Mouse (Mus musculus): Measurements from ENCODE around the gene Gm5475. TPM values are rescaled to one million over a fixed set of nuclear protein-coding genes. Genes with fewer than 3 reads are reported as not detected.
"Not testable (repeated sequence)": the region's sequence is repeated elsewhere in the genome, so short reads cannot be mapped to it uniquely, and the experiment has no call there.

The Gm5475 gene
- total RNA-seq (2021): not detected
- long read RNA-seq, experiment 1: 0 reads
- long read RNA-seq, experiment 2: 0 reads

- intact Hi-C loops (cut with DNase I): loop anchor here (2.0 kb wide), 1 partner anchor 21 kb away; no protein-coding TSS in a partner anchor
- Histone ChIP-seq H3K4me3 (peak within 1 kb of the TSS; percentile 92), H3K27ac (peak within 1 kb of the TSS; percentile 78)
- not testable (repeated sequence) for DNase-seq (ENCODE audit: extremely low spot score in 1 of 2, low spot score in 2 of 2)
Measured at GRCm38 (mm10) chr15:100421758-100422197, at the start of gene Gm5475. Gene Gm5475 (plus strand): TSS chr15:100422147.

GRCm38 (mm10) chr15:100375066-100375465, 46.9 kb upstream of the Gm5475 start:
- TF ChIP-seq CTCF (IDR thresholded peaks at IDR 0.05): peak; percentile 80
- peak; percentile 62 to 74 for DNase-seq (ENCODE audit: extremely low spot score in 1 of 2, low spot score in 2 of 2)
- no peak overlapping the region for H3K4me3 ChIP-seq
- intact Hi-C loops (cut with DNase I): loop anchor here (2.0 kb wide), 1 partner anchor 112 kb away; no protein-coding TSS in a partner anchor
- H3K27ac ChIP-seq: no peak overlapping the region

DNA sequence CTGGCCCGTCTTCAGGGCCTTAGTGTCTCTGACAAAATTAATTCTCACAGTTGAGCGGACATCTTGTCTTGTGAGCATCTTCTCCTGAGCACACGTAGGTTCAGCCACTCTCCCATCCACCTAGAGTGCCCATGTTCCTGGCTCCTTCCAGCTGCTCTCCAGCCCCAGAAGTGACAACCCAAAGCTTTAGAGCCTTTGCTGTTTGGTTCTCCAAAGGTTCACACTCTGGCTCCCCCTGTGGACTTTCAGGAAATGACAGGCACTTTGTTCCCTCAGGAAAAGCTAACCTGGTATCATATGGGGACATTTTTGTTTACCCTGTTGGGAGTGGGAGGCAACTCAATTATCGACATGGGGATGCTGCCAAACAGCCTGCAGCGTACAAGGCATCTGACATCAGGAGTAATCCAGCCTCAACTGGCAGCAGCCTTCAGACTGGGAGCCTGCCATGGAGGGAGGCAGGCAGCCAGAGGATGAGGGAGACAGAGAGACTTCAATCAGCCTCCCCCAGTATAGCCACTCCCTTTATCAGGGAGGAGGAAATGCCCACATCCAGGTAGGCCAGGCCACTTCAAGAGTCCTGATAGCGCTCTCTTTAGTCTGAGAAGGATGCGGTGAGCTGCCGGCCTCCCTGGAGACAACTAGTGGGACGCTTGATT, 44.0 kb upstream of the Gm5475 start:
- intact Hi-C loops (cut with DNase I); H3K4me3 ChIP-seq; DNase-seq (ENCODE audit: extremely low spot score in 1 of 2, low spot score in 2 of 2); H3K27ac ChIP-seq: not testable (repeated sequence)
- TF ChIP-seq CTCF (IDR thresholded peaks at IDR 0.05): peak; percentile 32

DNA sequence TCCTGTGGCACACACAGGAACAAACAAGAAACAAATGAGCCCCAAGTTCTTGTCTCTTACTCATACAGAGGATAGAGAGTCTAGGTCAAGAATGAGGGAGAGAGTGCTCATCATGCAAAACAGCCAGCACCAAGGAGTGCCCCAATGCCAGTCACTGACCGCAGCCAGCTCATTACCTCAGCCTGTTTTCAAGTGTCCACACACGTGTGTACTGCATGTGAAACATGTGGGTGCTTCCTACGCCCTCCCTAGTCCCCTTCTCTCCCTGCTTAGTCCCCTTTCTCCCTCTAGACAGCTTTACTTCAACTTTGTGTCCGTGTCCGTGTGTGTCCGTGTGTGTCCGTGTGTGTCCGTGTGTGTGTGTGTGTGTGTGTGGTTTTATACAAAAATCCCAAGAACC, 42.3 kb upstream of the Gm5475 start:
- no peak overlapping the region for H3K4me3 ChIP-seq
- H3K27ac ChIP-seq: no peak overlapping the region
- no peak for TF ChIP-seq CTCF (IDR thresholded peaks at IDR 0.05)
- no peak for DNase-seq (ENCODE audit: extremely low spot score in 1 of 2, low spot score in 2 of 2)
- intact Hi-C loops (cut with DNase I): no loop called here

GRCm38 (mm10) chr15:100380104-100380503, 41.8 kb upstream of the Gm5475 start:
- intact Hi-C loops (cut with DNase I): no loop called here
- Histone ChIP-seq H3K4me3 (no peak overlapping the region), H3K27ac (no peak overlapping the region)
- no peak for DNase-seq (ENCODE audit: extremely low spot score in 1 of 2, low spot score in 2 of 2)
- no peak for TF ChIP-seq CTCF (IDR thresholded peaks at IDR 0.05)

GRCm38 (mm10) chr15:100385705-100386104, 36.2 kb upstream of the Gm5475 start:
- H3K27ac ChIP-seq: no peak overlapping the region
- intact Hi-C loops (cut with DNase I): no loop called here
- H3K4me3 ChIP-seq: no peak overlapping the region
- TF ChIP-seq CTCF (IDR thresholded peaks at IDR 0.05): no peak
- DNase-seq (ENCODE audit: extremely low spot score in 1 of 2, low spot score in 2 of 2): no peak

DNA sequence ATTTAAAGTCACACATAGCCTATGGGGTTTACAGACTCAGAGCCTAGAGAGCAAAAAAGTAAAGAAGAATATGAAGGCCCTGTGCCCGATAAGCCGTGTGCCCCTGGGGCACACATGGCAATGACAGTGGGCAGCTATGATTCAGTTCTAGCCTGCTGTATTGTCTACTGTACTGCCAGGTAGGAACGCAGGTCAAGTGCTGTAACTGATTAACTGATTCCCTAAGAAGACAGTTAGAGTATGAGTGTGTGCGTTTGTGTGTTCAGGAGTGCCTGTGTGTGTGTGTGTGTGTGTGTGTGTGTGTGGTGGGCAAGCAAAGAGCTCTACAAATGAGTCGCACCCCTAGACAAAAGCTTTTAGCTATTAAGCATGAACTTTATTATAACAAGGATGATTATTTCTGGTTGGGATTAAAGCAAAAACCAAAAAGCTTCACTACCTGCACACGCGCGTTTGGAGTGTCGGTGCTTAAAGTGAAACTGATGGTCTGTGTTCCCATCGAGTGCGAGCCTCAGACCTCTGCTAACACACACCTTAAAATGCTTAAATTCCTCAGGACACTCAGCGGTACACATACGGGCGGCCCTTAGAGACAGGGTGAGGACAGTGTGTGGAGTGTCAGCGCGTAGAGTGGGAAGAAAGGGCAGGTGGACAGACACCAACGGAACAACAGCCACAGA, 34.3 kb upstream of the Gm5475 start:
- intact Hi-C loops (cut with DNase I): no loop called here
- no peak for TF ChIP-seq CTCF (IDR thresholded peaks at IDR 0.05)
- H3K27ac ChIP-seq: no peak overlapping the region
- no peak for DNase-seq (ENCODE audit: extremely low spot score in 1 of 2, low spot score in 2 of 2)
- H3K4me3 ChIP-seq: no peak overlapping the region

DNA sequence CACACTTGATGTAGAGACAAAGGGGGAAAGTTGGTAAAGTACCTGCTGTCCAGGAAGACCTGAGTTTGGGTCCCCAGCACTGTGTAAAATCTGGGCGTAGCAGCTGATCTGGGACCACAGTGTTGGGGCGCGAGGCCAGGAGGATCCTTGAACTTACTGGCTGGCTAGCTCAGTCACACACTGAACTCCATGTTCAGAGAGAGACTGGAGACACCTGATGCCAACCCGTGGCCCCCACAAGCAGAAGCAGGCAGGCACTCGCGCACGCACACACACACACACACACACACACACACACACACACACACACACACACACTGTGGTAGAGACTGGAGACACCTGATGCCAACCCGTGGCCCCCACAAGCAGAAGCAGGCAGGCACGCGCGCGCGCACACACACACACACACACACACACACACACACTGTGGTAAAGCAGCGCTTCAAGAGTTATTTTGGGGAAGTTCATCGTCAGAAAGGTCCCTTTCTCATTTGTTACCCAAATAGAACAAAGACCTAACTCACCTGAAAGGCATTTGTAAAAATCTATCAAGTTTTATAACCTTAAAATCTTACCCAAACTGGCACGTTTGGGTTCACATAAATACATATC, 33.6 kb upstream of the Gm5475 start:
- Histone ChIP-seq H3K27ac (no peak overlapping the region), H3K4me3 (no peak overlapping the region)
- no peak for TF ChIP-seq CTCF (IDR thresholded peaks at IDR 0.05)
- intact Hi-C loops (cut with DNase I): no loop called here
- DNase-seq (ENCODE audit: extremely low spot score in 1 of 2, low spot score in 2 of 2): no peak

GRCm38 (mm10) chr15:100388886-100389285, 33.1 kb upstream of the Gm5475 start:
- intact Hi-C loops (cut with DNase I): no loop called here
- Histone ChIP-seq H3K4me3 (no peak overlapping the region), H3K27ac (no peak overlapping the region)
- no peak for DNase-seq (ENCODE audit: extremely low spot score in 1 of 2, low spot score in 2 of 2)
- TF ChIP-seq CTCF (IDR thresholded peaks at IDR 0.05): no peak

DNA sequence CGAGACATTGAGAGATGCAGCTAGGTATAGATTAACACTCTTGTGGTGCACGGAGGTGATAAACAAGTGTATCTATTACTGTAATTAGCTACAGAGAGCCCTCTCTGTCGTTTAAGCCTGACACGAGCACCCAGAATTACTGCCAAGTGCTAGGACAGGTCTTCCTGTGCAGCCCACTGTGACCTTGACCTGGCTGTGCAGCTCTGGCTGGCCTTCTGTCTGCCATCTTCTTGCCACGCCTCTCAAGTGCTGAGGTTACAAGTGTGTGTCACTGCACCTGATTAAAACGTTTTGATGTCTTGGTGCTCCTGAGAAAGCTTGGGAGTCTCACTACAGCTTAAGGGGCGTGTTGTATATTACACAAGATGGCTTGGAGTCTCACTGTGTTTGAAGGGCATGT, 30.9 kb upstream of the Gm5475 start:
- H3K4me3 ChIP-seq: no peak overlapping the region
- H3K27ac ChIP-seq: no peak overlapping the region
- DNase-seq (ENCODE audit: extremely low spot score in 1 of 2, low spot score in 2 of 2): no peak
- no peak for TF ChIP-seq CTCF (IDR thresholded peaks at IDR 0.05)
- intact Hi-C loops (cut with DNase I): no loop called here

DNA sequence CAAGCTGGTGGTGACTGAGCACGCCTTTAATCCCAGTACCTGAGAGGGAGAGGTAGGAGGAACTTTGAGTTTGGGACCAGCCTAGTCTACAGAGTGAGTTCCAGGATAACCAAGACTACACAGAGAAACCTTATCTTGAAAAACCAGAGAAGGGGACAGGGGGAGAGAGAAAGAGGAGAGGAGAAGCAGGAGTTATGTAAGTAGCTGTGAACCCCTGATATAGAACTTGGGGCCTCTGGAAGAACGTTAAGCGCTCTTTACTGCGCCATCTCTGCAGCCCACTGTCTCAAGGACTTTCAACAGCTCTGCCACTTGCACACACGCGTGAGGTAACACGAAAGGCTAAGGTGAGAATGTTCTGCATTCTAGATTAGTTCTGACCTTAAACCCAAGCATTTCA, 30.3 kb upstream of the Gm5475 start:
- H3K4me3 ChIP-seq: no peak overlapping the region
- TF ChIP-seq CTCF (IDR thresholded peaks at IDR 0.05): no peak
- DNase-seq (ENCODE audit: extremely low spot score in 1 of 2, low spot score in 2 of 2): no peak
- intact Hi-C loops (cut with DNase I): no loop called here
- no peak overlapping the region for H3K27ac ChIP-seq

GRCm38 (mm10) chr15:100393016-100393415, 28.9 kb upstream of the Gm5475 start:
- intact Hi-C loops (cut with DNase I): no loop called here
- Histone ChIP-seq H3K27ac (no peak overlapping the region), H3K4me3 (no peak overlapping the region)
- TF ChIP-seq CTCF (IDR thresholded peaks at IDR 0.05): no peak
- DNase-seq (ENCODE audit: extremely low spot score in 1 of 2, low spot score in 2 of 2): no peak

All from left cerebral cortex, adult 2 months (tissue).